Mouse (Mus musculus) kidney, postnatal 0 days (tissue): ENCODE results near the gene Stard7. TPM values are rescaled to one million over a fixed set of nuclear protein-coding genes. Genes with fewer than 3 reads are reported as not detected.

Experiments
- ATAC-seq: fragments of 200-750 bp; cut with Nextera tagmentation; replicated peaks from 2 replicates; pipeline ENCODE4 v1.8.0; 2017; ENCODE audit warnings: low read depth, moderate number of reproducible peaks, moderate TSS enrichment, moderate library complexity; ENCODE audit not compliant: low FRiP score
- DNase-seq: peaks from one replicate; pipeline ENCODE4 v3.0.0-alpha.2; 2016; ENCODE audit warnings: low spot score
- H3K27ac ChIP-seq: fragments of 300-500 bp; sonication (generic); 2 replicates; pipeline ENCODE4 v1.5.1; 2014; ENCODE audit warnings: mild to moderate bottlenecking
- H3K27me3 ChIP-seq: fragments of 300-500 bp; sonication (generic); 2 replicates; pipeline ENCODE4 v1.6.1; 2014; ENCODE audit warnings: low read length, mixed read lengths; ENCODE audit not compliant: insufficient read depth
- H3K36me3 ChIP-seq: fragments of 300-500 bp; sonication (generic); 2 replicates; pipeline ENCODE4 v1.6.1; 2014; ENCODE audit warnings: low read length, mixed read lengths; ENCODE audit not compliant: insufficient read depth
- H3K4me1 ChIP-seq: fragments of 300-500 bp; sonication (generic); replicated peaks from 2 replicates; pipeline ENCODE4 v1.6.1; 2014; ENCODE audit warnings: antibody characterized with exemption, low read length, mixed read lengths; ENCODE audit not compliant: insufficient read depth
- H3K4me2 ChIP-seq: fragments of 300-500 bp; sonication (generic); 2 replicates; pipeline ENCODE4 v1.6.1; 2014; ENCODE audit warnings: mild to moderate bottlenecking, low read length, moderate library complexity, mixed read lengths
- H3K4me3 ChIP-seq: fragments of 300-500 bp; sonication (generic); replicated peaks from 2 replicates; pipeline ENCODE4 v1.5.1; 2014; ENCODE audit warnings: low read depth, low read length
- H3K9ac ChIP-seq: fragments of 300-500 bp; sonication (generic); 2 replicates; pipeline ENCODE4 v1.6.1; 2014; ENCODE audit warnings: low read depth, low read length
- H3K9me3 ChIP-seq: fragments of 300-500 bp; sonication (generic); replicated peaks from 2 replicates; pipeline ENCODE4 v1.6.1; 2016; ENCODE audit warnings: low read length, inconsistent platforms, mixed read lengths
- CTCF ChIP-seq: IDR thresholded peaks from 2 replicates; pipeline ENCODE4 v1.5.1; 2016; ENCODE audit warnings: antibody characterized with exemption, low read depth, mild to moderate bottlenecking, moderate library complexity
- WGBS: fragments of 180-500 bp; shearing (Covaris S2); extraction: QIAGEN DNeasy Blood & Tissue Kit; methylation state at CpG from one replicate; pipeline ENCODE4 v1.1.7; 2014; 5-methylcytosine and 5-hydroxymethylcytosine counted together
- polyA plus RNA-seq: library from polyadenylated mRNA; unstranded; fragments of >200 nt; fragmentation: Nextera tagmentation; extraction: Ambion mirVana; gene quantifications from 2 replicates; pipeline ENCODE4 v1.2.1, GENCODE M21; 2015

Gene Stard7
- polyA plus RNA-seq, 1 experiment from 2014 or later, result 86.5 TPM

- H3K36me3 ChIP-seq, result no peaks in the 10 kb centered on the region
- H3K9me3 ChIP-seq, result no peaks in the 10 kb centered on the region
- no peak for ATAC-seq
- TF ChIP-seq CTCF, result peak; percentile 66
- H3K4me2 ChIP-seq, result no peak overlapping the region
- H3K9ac ChIP-seq, result no peak overlapping the region
- H3K4me1 ChIP-seq, result no peaks in the 10 kb centered on the region
- H3K4me3 ChIP-seq, result no peak overlapping the region
- H3K27me3 ChIP-seq, result no peaks in the 10 kb centered on the region
- H3K27ac ChIP-seq, result no peak overlapping the region
- DNase-seq, result no peak
- WGBS, result 82% methylated on average over 1 of the region's 1 CpGs
These were observed 76.3 kb downstream of the Stard7 start for GRCm38 (mm10) chr2:127346334-127346733.

- Histone ChIP-seq H3K4me2 (no peak overlapping the region), H3K27me3 (no peaks in the 10 kb centered on the region), H3K9ac (0 out of 2 replicates have a peak overlapping the region, but pooled peaks have one; percentile 1), H3K27ac (no peak overlapping the region), H3K36me3 (no peaks in the 10 kb centered on the region), H3K4me1 (no peaks in the 10 kb centered on the region), H3K9me3 (no peaks in the 10 kb centered on the region), H3K4me3 (no peak overlapping the region)
- whole genome bisulfite sequencing, result 71% methylated on average over 13 of the region's 13 CpGs
- TF ChIP-seq CTCF, result no peak
- no peak; the same call in 1 of the 2 replicates for ATAC-seq
- DNase-seq, result no peak
These were observed 77.3 kb downstream of the Stard7 start for GRCm38 (mm10) chr2:127347147-127347985.

Other genes with a start within 250 kb of the Stard7 start
- 76.4 and 83.5 TPM in 2 replicates for gene Blvra, start 199.6 kb upstream of the Stard7 start, polyA plus RNA-seq
- 36.7 and 41.9 TPM in 2 replicates for gene Ncaph, start 136.3 kb upstream of the Stard7 start, polyA plus RNA-seq
- gene Itpripl1, start 126.8 kb upstream of the Stard7 start, polyA plus RNA-seq, result 26.3 and 29.0 TPM in 2 replicates
- 2.9 and 3.6 TPM in 2 replicates for gene 1810024B03Rik, start 61.9 kb upstream of the Stard7 start, polyA plus RNA-seq
- gene Snrnp200, start 61.8 kb upstream of the Stard7 start, polyA plus RNA-seq, result 37.0 TPM in 2 replicates
- gene Ciao1, start 22.4 kb upstream of the Stard7 start, polyA plus RNA-seq, result 67.8 and 70.4 TPM in 2 replicates
- 35.4 and 35.7 TPM in 2 replicates for gene Tmem127, start 22.3 kb upstream of the Stard7 start, polyA plus RNA-seq
- gene Dusp2, start 65.9 kb downstream of the Stard7 start, polyA plus RNA-seq, result 8.2 and 10.3 TPM in 2 replicates
- not detected in 2 replicates for gene Astl, start 68.4 kb downstream of the Stard7 start, polyA plus RNA-seq
- 10.3 and 10.5 TPM in 2 replicates for gene Adra2b, start 93.0 kb downstream of the Stard7 start, polyA plus RNA-seq
- 0.10 and 0.12 TPM in 2 replicates for gene Gpat2, start 155.0 kb downstream of the Stard7 start, polyA plus RNA-seq
- gene Fahd2a, start 174.3 kb downstream of the Stard7 start, polyA plus RNA-seq, result 61.3 and 62.2 TPM in 2 replicates